Mouse (Mus musculus) liver, postnatal 0 days (tissue): ENCODE measurements around the gene Tjp1. TPM values are rescaled to one million over a fixed set of nuclear protein-coding genes. Genes with fewer than 3 reads are reported as not detected.
A peak's percentile ranks its signal among the peaks of the same experiment; 100 is the strongest.

ENCODE experiments used
- ATAC-seq: fragments of 200-750 bp; cut with Nextera tagmentation; 2 replicates; pipeline ENCODE4 v1.8.0; 2017; ENCODE audit warnings: mild to moderate bottlenecking, moderate library complexity
- DNase-seq: peaks from one replicate; pipeline ENCODE4 v3.0.0-alpha.2; 2016
- H3K27ac ChIP-seq: fragments of 300-500 bp; sonication (generic); 2 replicates; pipeline ENCODE4 v1.5.1; 2014; ENCODE audit warnings: antibody characterized with exemption, moderate library complexity, mild to moderate bottlenecking, low read depth
- H3K27me3 ChIP-seq: fragments of 300-500 bp; sonication (generic); 2 replicates; pipeline ENCODE4 v1.6.1; 2014; ENCODE audit warnings: low read length, control low read depth, mixed read lengths; ENCODE audit not compliant: insufficient read depth
- H3K36me3 ChIP-seq: fragments of 300-500 bp; sonication (generic); replicated peaks from 2 replicates; pipeline ENCODE4 v1.6.1; 2014; ENCODE audit warnings: mild to moderate bottlenecking, control low read depth, low read length, moderate library complexity, mixed read lengths; ENCODE audit not compliant: insufficient read depth
- H3K4me1 ChIP-seq: fragments of 300-500 bp; sonication (generic); 2 replicates; pipeline ENCODE4 v1.6.1; 2014; ENCODE audit warnings: antibody characterized with exemption, mild to moderate bottlenecking, control low read depth; ENCODE audit not compliant: insufficient read depth
- H3K4me2 ChIP-seq: fragments of 300-500 bp; sonication (generic); 2 replicates; pipeline ENCODE4 v1.6.1; 2014; ENCODE audit warnings: low read depth, mild to moderate bottlenecking, low read length, moderate library complexity, mixed read lengths
- H3K4me3 ChIP-seq: fragments of 300-500 bp; sonication (generic); 2 replicates; pipeline ENCODE4 v1.5.1; 2014; ENCODE audit warnings: low read depth, low read length
- H3K9ac ChIP-seq: fragments of 300-500 bp; sonication (generic); replicated peaks from 2 replicates; pipeline ENCODE4 v1.6.1; 2014; ENCODE audit warnings: mild to moderate bottlenecking, moderate library complexity
- H3K9me3 ChIP-seq: fragments of 300-500 bp; sonication (generic); 2 replicates; pipeline ENCODE4 v1.6.1; 2016; ENCODE audit warnings: mild to moderate bottlenecking, control low read depth, low read length, mixed read lengths
- CTCF ChIP-seq: sonication (generic); IDR thresholded peaks from 2 replicates; pipeline ENCODE4 v1.5.1; 2016; ENCODE audit warnings: antibody characterized with exemption, low read depth
- EP300 ChIP-seq: IDR thresholded peaks from 2 replicates; pipeline ENCODE4 v1.6.1; 2016; ENCODE audit warnings: antibody characterized with exemption, low read depth, mild to moderate bottlenecking
- WGBS: fragments of 180-500 bp; shearing (Covaris S2); extraction: QIAGEN DNeasy Blood & Tissue Kit; methylation state at CpG from one replicate; pipeline ENCODE4 v1.1.7; 2014; ENCODE audit not compliant: insufficient replicate concordance; 5-methylcytosine and 5-hydroxymethylcytosine counted together
- polyA plus RNA-seq: library from polyadenylated mRNA; unstranded; fragments of >200 nt; fragmentation: Nextera tagmentation; extraction: Ambion mirVana; gene quantifications from 2 replicates; pipeline ENCODE4 v1.2.1, GENCODE M21; 2015

Gene Tjp1
- 3.4 and 3.8 TPM in 2 replicates for polyA plus RNA-seq

DNA sequence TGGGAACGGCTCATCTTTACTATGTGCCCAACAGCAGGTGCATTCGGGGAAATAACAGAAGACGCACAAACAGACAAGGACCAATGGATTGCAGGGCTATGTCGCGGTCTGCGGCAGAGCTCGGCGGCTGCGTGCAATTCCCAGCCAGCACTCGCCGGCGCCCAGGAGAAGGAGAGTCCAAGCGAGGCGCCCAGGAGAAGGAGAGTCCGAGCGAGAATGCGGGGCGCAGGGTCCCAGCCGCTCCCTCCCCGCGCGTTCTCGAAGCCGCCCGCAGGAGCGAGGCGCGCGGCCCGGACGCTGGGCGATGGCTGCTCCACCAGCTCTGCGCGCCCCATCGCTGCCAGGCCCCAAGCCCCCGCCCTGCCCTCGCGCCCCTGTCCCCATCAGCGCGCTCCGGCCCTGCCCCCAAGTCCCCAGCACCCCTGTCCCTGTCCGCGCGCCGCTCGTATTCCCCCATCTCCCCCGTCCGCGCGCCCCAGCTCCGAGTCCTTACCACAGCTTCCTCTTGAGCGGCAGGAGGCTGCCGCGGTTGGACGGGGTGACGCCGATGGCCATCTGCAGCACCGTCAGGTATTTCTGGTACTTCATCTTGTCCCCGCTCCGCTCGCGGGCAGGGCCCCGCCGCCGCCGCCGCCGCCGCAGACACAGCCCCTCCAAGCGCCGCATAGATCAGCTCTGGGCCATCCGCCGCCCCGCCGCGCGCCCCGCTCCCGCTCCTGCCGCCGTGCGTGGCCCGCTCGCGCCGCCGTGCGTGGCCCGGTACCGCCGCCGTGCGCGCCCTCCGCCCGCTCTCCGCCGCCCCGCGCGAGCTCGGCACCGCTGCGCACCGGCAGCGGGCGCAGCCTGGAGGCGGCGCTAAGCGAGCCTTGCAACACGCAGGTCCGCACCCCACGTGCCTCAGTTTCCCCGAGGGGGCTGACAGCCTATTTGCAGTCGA is at the start of gene Tjp1:
TSS of gene Tjp1 (minus strand) at position 711 of the 937 bp plus-strand sequence.
- Histone ChIP-seq H3K9ac (no peak within 1 kb of the TSS), H3K9me3 (no peaks in the 10 kb centered on the region), H3K4me3 (peak within 1 kb of the TSS; percentile 41), H3K27ac (no peak within 1 kb of the TSS), H3K4me1 (0 out of 2 replicates have a peak, but pooled peaks cover 7% of the 10 kb centered on the region), H3K4me2 (peak within 1 kb of the TSS; percentile 66), H3K36me3 (no peaks in the 10 kb centered on the region), H3K27me3 (peaks cover 34% of the 10 kb centered on the region)
- TF ChIP-seq EP300 (no peak), CTCF (no peak)
- DNase-seq (no peak), ATAC-seq (no peak)
- WGBS = 1% methylated on average over 68 of the region's 115 CpGs

DNA sequence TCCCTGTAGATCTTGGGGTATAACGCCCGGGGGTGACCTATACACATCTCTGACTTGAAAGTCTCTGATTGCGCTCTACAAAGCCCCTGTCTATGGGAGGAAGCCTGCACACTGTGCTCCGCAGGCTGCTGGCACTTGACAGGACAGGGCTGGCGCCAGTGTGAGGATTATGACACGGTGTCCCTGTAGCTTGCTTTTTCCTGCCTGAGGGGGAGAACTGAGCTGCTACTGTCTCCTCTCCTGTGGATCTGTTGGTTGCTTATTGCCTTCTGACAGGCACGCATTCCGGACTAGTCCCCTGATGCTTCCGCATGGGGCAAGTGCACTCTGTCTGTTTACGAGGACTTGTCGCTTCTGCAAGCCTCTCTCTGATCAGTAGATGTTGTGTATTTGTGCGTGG is 49.5 kb upstream of the Tjp1 start:
- no peak overlapping the region for H3K4me3 ChIP-seq
- DNase-seq (no peak), ATAC-seq (no peak)
- no peaks in the 10 kb centered on the region for H3K4me1 ChIP-seq
- H3K36me3 ChIP-seq = no peaks in the 10 kb centered on the region
- H3K9me3 ChIP-seq = no peaks in the 10 kb centered on the region
- H3K27me3 ChIP-seq = no peaks in the 10 kb centered on the region
- no peak overlapping the region for H3K27ac ChIP-seq
- TF ChIP-seq EP300 = no peak
- TF ChIP-seq CTCF = no peak
- H3K9ac ChIP-seq = no peak overlapping the region
- no peak overlapping the region for H3K4me2 ChIP-seq
- WGBS = 66% methylated on average over 12 of the region's 12 CpGs

DNA sequence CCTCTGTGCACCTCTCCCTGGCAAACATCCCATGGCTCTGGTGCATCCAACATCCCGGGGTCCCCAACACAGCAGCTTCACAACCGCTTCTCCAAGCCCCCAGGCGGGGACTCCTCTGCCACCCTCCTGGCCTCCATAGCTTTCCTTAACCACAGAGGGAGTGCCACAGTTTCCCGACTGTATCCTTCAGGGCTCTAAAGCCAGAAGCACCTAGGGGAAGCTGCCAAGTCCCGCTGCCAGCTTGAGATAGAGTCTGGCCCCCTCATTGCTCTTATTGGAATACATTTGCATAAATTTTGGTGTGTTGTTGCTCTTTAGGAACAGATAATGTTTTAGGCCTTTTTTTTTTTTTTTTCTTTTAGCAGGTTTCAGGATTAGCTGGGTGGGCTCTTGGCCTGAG is 45.1 kb upstream of the Tjp1 start:
- H3K36me3 ChIP-seq = no peaks in the 10 kb centered on the region
- H3K4me3 ChIP-seq = no peak overlapping the region
- no peak for ATAC-seq
- no peak for TF ChIP-seq CTCF
- TF ChIP-seq EP300 = no peak
- DNase-seq = no peak
- H3K4me2 ChIP-seq = no peak overlapping the region
- no peak overlapping the region for H3K27ac ChIP-seq
- H3K9ac ChIP-seq = no peak overlapping the region
- WGBS = 57% methylated on average over 5 of the region's 5 CpGs
- H3K9me3 ChIP-seq = no peaks in the 10 kb centered on the region
- H3K4me1 ChIP-seq = no peaks in the 10 kb centered on the region
- no peaks in the 10 kb centered on the region for H3K27me3 ChIP-seq

DNA sequence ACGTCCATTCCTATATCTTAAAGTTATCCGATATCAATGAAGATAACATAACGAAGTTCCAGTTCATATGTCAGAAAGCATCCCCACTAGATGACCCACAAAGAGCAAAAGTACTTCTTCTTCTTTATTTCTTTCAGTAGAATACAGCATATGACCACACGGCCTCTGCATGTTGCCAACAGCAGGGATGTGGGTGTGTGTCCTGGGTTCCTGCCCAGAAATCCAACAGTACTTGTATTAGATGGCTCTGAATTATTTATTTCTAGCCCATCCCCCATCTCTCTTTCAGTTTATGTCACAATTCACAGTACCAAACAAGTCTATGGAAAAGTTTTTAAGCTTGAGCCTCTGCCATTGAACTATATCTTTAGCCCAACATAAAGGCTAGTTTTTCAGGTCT is 43.1 kb upstream of the Tjp1 start:
- TF ChIP-seq EP300 (no peak), CTCF (no peak)
- Histone ChIP-seq H3K4me1 (no peaks in the 10 kb centered on the region), H3K4me2 (no peak overlapping the region), H3K9ac (no peak overlapping the region), H3K36me3 (no peaks in the 10 kb centered on the region), H3K27ac (no peak overlapping the region), H3K27me3 (no peaks in the 10 kb centered on the region), H3K4me3 (no peak overlapping the region), H3K9me3 (no peaks in the 10 kb centered on the region)
- ATAC-seq (no peak), DNase-seq (no peak)
- WGBS = 69% methylated on average over 4 of the region's 4 CpGs

DNA sequence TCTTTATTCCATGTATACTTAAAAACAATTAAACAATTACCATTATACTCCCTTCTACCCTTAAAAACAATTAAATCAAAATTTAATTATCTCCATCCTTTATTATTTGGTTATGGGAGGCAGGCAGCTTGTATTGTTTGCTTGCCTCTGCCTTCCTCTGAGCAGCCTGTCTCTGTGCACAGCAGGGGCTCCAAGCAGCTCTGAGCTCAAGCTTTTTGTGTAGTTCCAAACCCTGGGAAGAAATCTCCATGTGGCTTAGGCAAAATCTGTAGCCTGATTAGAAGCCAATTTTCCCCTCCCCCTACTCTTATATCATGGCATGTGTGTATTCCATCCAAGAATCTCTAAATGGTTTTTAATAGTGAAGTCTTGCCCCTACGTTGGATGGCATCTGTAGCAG is 28.4 kb upstream of the Tjp1 start:
- TF ChIP-seq CTCF (no peak), EP300 (no peak)
- Histone ChIP-seq H3K27ac (no peak overlapping the region), H3K36me3 (no peaks in the 10 kb centered on the region), H3K4me3 (no peak overlapping the region), H3K9ac (no peak overlapping the region), H3K9me3 (no peaks in the 10 kb centered on the region), H3K4me2 (no peak overlapping the region), H3K4me1 (no peaks in the 10 kb centered on the region), H3K27me3 (no peaks in the 10 kb centered on the region)
- 47% methylated on average over 1 of the region's 1 CpGs for WGBS
- ATAC-seq (no peak), DNase-seq (no peak)

DNA sequence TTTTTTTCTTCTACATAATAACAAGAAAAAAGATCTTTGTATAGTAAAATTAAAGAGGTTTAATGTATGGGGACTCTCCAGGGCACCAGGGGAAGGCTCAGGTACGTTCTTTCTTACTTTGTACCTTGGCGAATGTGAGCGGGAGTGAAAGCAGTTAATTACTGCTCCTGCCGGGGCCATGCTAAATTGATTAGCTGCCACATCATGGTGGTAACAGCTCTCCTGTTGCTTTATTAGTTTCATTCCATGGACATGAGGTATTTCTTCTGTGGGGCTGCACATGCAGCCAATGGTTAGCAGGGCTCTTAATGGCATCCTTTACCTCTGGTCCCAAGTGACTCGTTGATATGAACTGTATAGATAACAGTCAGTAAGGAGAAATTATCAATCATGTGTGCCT is 18.2 kb upstream of the Tjp1 start:
- Histone ChIP-seq H3K27ac (no peak overlapping the region), H3K9me3 (no peaks in the 10 kb centered on the region), H3K4me1 (no peaks in the 10 kb centered on the region), H3K36me3 (no peaks in the 10 kb centered on the region), H3K4me3 (no peak overlapping the region), H3K4me2 (no peak overlapping the region), H3K27me3 (no peaks in the 10 kb centered on the region), H3K9ac (no peak overlapping the region)
- 51% methylated on average over 5 of the region's 5 CpGs for WGBS
- DNase-seq (no peak), ATAC-seq (no peak)
- no peak for TF ChIP-seq CTCF
- no peak for TF ChIP-seq EP300
